Mouse (Mus musculus) erythroblast, embryonic 14.5 days (primary cell): ENCODE results near the gene Cops4.

Experiments used
- GATA1 ChIP-seq: IDR thresholded peaks from 2 replicates; pipeline ENCODE4 v1.6.1; 2012; ENCODE audit warnings: low read length, inconsistent platforms, mixed read lengths
- TAL1 ChIP-seq: IDR thresholded peaks from 3 replicates; pipeline ENCODE4 v1.6.1; 2012; ENCODE audit warnings: low read length, inconsistent platforms, mixed read lengths

DNA sequence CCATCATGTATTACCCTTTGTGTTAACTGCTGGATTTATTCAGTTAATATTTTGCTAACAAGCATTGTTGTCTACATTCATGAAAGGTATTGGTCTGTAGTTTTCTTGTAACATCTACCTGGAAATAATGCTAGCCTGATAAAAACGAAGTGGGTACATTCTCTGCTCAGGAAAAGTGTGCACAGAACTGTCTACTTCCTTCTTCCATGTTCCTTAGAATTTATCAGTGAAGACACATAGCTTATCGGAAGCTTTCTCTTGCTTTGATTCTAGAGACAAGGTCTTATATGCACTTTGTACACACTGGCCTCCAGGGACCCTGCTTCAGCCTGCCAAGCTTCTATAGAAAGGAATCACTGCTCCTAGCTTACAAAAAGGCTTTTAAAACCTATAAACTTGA lies 28.8 kb upstream of the Cops4 start:
- TF ChIP-seq TAL1 (no peak), GATA1 (no peak)
